Mouse (Mus musculus): ENCODE results near the gene Cyp4a12a. TPM values are rescaled to one million over a fixed set of nuclear protein-coding genes. Genes with fewer than 3 reads are reported as not detected.
"Not testable (repeated sequence)": the region's sequence is repeated elsewhere in the genome, so short reads cannot be mapped to it uniquely, and the experiment has no call there.

Gene Cyp4a12a
- polyA plus RNA-seq (2015; fragmentation: Nextera tagmentation; extraction: Ambion mirVana), result 0.03 TPM in 1 of 2 replicates, not detected in the other

GRCm38 (mm10) chr4:115298746-115299145, at the start of gene Cyp4a12a:
Gene Cyp4a12a (plus strand): TSS chr4:115299046.
- H3K27me3 ChIP-seq; H3K4me2 ChIP-seq; H3K9me3 ChIP-seq (replicated peaks); ATAC-seq (ENCODE audit: insufficient read depth); H3K9ac ChIP-seq; H3K4me1 ChIP-seq (replicated peaks); H3K4me3 ChIP-seq (replicated peaks); H3K27ac ChIP-seq (replicated peaks); H3K36me3 ChIP-seq (replicated peaks): not testable (repeated sequence)

- 66% methylated on average over 3 of the region's 4 CpGs for WGBS (ENCODE audit: insufficient replicate concordance)
- H3K27me3 ChIP-seq; ATAC-seq (ENCODE audit: insufficient read depth); H3K9me3 ChIP-seq (replicated peaks); H3K4me1 ChIP-seq (replicated peaks); H3K9ac ChIP-seq; H3K4me3 ChIP-seq (replicated peaks); H3K36me3 ChIP-seq (replicated peaks); H3K27ac ChIP-seq (replicated peaks); H3K4me2 ChIP-seq: not testable (repeated sequence)
Observed at GRCm38 (mm10) chr4:115264687-115265569, 33.9 kb upstream of the Cyp4a12a start.

GRCm38 (mm10) chr4:115278215-115278982, 20.4 kb upstream of the Cyp4a12a start:
- not testable (repeated sequence) for ATAC-seq (ENCODE audit: insufficient read depth); H3K9ac ChIP-seq; H3K4me3 ChIP-seq (replicated peaks); H3K27me3 ChIP-seq; H3K9me3 ChIP-seq (replicated peaks); H3K36me3 ChIP-seq (replicated peaks); H3K4me1 ChIP-seq (replicated peaks); H3K27ac ChIP-seq (replicated peaks); H3K4me2 ChIP-seq
- 77% methylated on average over 2 of the region's 3 CpGs for WGBS (ENCODE audit: insufficient replicate concordance)

GRCm38 (mm10) chr4:115280342-115280741, 18.5 kb upstream of the Cyp4a12a start:
- Histone ChIP-seq H3K4me1 (replicated peaks) (0 out of 2 replicates have a peak, but pooled peaks cover 2% of the 10 kb centered on the region), H3K4me2 (peak overlapping the region; percentile 49), H3K9ac (no peak overlapping the region), H3K4me3 (replicated peaks) (no peak overlapping the region), H3K36me3 (replicated peaks) (no peaks in the 10 kb centered on the region), H3K27ac (replicated peaks) (no peak overlapping the region), H3K27me3 (no peaks in the 10 kb centered on the region), H3K9me3 (replicated peaks) (no peaks in the 10 kb centered on the region)
- no peak for ATAC-seq (ENCODE audit: insufficient read depth)

- Histone ChIP-seq H3K4me2 (peak overlapping the region; percentile 49), H3K4me3 (replicated peaks) (peak overlapping the region; percentile 24; the same call in 1 of the 2 replicates)
- ATAC-seq (ENCODE audit: insufficient read depth); H3K27ac ChIP-seq (replicated peaks); H3K9ac ChIP-seq; H3K27me3 ChIP-seq; H3K4me1 ChIP-seq (replicated peaks); H3K9me3 ChIP-seq (replicated peaks); H3K36me3 ChIP-seq (replicated peaks): not testable (repeated sequence)
- WGBS (ENCODE audit: insufficient replicate concordance), result 11% methylated on average over 10 of the region's 10 CpGs
Observed at GRCm38 (mm10) chr4:115280779-115281178, 18.1 kb upstream of the Cyp4a12a start.

GRCm38 (mm10) chr4:115281231-115281767, 17.5 kb upstream of the Cyp4a12a start:
- not testable (repeated sequence) for ATAC-seq (ENCODE audit: insufficient read depth); H3K9me3 ChIP-seq (replicated peaks); H3K9ac ChIP-seq; H3K4me1 ChIP-seq (replicated peaks); H3K27me3 ChIP-seq; H3K27ac ChIP-seq (replicated peaks); H3K36me3 ChIP-seq (replicated peaks)
- Histone ChIP-seq H3K4me3 (replicated peaks) (peak overlapping the region; percentile 24; the same call in 1 of the 2 replicates), H3K4me2 (peak overlapping the region; percentile 49)
- 22% methylated on average over 20 of the region's 23 CpGs for WGBS (ENCODE audit: insufficient replicate concordance)

- H3K27ac ChIP-seq (replicated peaks); H3K9ac ChIP-seq; ATAC-seq (ENCODE audit: insufficient read depth); H3K4me2 ChIP-seq; H3K36me3 ChIP-seq (replicated peaks); H3K4me3 ChIP-seq (replicated peaks); H3K4me1 ChIP-seq (replicated peaks); H3K27me3 ChIP-seq; H3K9me3 ChIP-seq (replicated peaks): not testable (repeated sequence)
Observed at GRCm38 (mm10) chr4:115325722-115326121, 26.9 kb downstream of the Cyp4a12a start.

- H3K27me3 ChIP-seq; H3K4me3 ChIP-seq (replicated peaks); H3K4me2 ChIP-seq; H3K9ac ChIP-seq; ATAC-seq (ENCODE audit: insufficient read depth); H3K9me3 ChIP-seq (replicated peaks); H3K27ac ChIP-seq (replicated peaks); H3K4me1 ChIP-seq (replicated peaks); H3K36me3 ChIP-seq (replicated peaks): not testable (repeated sequence)
- WGBS (ENCODE audit: insufficient replicate concordance), result 46% methylated on average over 3 of the region's 3 CpGs
Observed at GRCm38 (mm10) chr4:115365624-115366023, 66.8 kb downstream of the Cyp4a12a start.

- H3K4me2 ChIP-seq; H3K4me1 ChIP-seq (replicated peaks); H3K36me3 ChIP-seq (replicated peaks): not testable (repeated sequence)
Observed at GRCm38 (mm10) chr4:115368067-115368466, 69.2 kb downstream of the Cyp4a12a start.

More at GRCm38 (mm10) chr4:115368067-115368466, 69.2 kb downstream of the Cyp4a12a start:
- H3K4me3 ChIP-seq (replicated peaks); H3K9ac ChIP-seq; H3K27ac ChIP-seq (replicated peaks); H3K9me3 ChIP-seq (replicated peaks); H3K27me3 ChIP-seq; ATAC-seq (ENCODE audit: insufficient read depth): not testable (repeated sequence)
